Mouse (Mus musculus) megakaryocyte progenitor cell, adult 5-6 weeks (primary cell): ENCODE results near the gene Vmn2r3. TPM values are rescaled to one million over a fixed set of nuclear protein-coding genes. Genes with fewer than 3 reads are reported as not detected.
"Not testable (repeated sequence)": the region's sequence is repeated elsewhere in the genome, so short reads cannot be mapped to it uniquely, and the experiment has no call there.

Experiments used
- ATAC-seq: replicated peaks from 2 replicates; pipeline ENCODE4 v1.8.0; 2016; ENCODE audit warnings: mild to moderate bottlenecking, moderate TSS enrichment, inconsistent platforms; ENCODE audit not compliant: poor library complexity
- total RNA-seq, 2 experiments: library from RNA; stranded (forward) in 1 of 2; stranded (reverse) in 1 of 2; fragments of 157-497, 149-512 nt in 1 of 2; fragments of 200-1000 nt in 1 of 2; gene quantifications; 2 replicates each; pipeline versions ENCODE4 v1.2.3 to v1.2.4; 2015 to 2017

The Vmn2r3 gene
- total RNA-seq (2015) (not detected in 2 replicates), total RNA-seq (2017) (not detected in 2 replicates)

- no peak for ATAC-seq
Observed at GRCm38 (mm10) chr3:64289609-64290008, at the start of gene Vmn2r3. Vmn2r3 (minus strand) TSS chr3:64289709.

DNA sequence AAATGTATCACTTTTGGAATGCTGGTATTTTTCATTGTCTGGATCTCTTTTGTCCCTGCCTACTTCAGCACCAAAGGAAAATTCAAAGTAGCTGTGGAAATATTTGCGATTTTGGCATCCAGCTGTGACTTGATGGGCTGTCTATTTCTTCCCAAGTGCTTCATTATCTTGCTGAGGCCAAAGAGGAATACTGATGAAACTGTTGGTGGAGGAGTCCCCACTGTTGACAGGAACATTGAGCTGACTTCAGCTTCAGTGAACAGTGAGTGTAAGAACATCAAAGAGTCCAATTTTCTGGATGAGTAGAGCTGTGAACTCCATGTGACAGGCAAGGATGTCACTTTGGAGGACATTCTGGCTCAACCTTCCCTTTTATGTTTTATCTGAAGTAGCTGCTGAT is 43.0 kb upstream of the Vmn2r3 start:
- no peak for ATAC-seq

- no peak for ATAC-seq
Observed at GRCm38 (mm10) chr3:64321824-64322223, 32.3 kb upstream of the Vmn2r3 start.

DNA sequence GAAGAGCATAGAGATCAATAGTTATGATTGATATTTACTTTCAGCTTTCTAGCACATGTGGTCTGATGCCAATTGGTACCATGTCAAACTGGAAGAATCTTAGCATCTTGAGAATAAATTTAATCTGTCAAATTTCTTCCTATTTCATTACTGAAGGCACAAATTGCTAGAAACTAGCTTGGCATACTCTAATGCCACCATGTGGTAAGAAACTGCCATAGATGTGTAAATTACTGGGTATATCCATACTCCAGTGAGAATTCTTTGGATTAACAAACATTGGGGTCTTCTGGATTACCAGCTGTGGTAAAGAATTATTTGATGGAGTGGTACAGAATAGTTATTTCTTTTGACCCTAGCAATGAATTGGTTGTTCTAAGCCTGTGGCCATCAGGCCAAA is 17.3 kb upstream of the Vmn2r3 start:
- ATAC-seq, result no peak

DNA sequence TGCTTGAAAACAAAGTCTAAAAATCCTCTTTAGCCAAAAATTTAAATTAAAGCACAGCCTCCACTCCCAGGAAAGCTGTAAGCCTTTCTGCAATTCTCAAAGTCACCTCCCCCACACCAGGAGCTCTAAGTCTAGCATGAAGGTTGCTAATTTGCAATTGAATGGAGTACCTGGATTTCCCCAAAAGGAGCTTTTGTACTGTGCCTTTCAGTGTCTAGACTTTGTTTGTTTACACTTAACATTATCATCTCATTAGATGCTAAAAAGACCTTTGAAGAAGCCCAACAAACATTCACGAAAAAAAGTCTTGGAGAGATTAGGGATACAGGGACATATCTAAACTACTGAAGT is 23.8 kb downstream of the Vmn2r3 start:
- ATAC-seq, result no peak

DNA sequence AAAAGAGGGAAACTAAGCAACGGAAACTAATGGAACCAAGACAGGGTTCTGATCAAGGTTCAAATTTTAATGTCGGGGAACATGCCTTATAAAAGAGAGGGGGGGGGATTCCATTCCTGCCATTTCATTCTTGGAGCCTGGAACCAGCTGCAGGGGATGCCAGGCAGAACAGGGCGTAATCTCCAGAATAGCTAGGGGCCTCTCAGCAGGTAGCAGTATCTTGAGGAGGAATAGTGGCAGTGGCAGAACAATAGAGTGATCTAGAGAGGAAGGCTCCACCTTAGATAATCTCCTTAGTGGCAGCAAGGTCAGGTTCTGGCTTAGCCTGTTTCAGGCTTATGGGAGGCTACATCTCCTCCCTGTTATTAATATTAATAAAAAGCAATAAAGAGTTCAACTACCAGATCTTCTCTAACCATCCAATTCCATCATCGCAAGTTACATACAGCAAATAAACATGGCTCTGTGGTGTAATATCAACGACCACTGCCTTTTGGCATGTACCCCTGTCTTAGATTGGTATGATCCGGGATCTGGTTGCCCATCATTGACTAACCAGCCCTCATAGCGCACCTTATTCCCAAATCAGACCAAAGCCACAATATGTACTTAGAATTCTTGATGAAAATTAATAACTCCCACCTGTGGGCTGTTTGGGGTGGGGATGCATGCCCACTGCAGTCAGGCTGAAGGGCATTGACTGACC is 24.3 kb downstream of the Vmn2r3 start:
- not testable (repeated sequence) for ATAC-seq

GRCm38 (mm10) chr3:64259582-64259981 is 29.9 kb downstream of the Vmn2r3 start:
- no peak for ATAC-seq

DNA sequence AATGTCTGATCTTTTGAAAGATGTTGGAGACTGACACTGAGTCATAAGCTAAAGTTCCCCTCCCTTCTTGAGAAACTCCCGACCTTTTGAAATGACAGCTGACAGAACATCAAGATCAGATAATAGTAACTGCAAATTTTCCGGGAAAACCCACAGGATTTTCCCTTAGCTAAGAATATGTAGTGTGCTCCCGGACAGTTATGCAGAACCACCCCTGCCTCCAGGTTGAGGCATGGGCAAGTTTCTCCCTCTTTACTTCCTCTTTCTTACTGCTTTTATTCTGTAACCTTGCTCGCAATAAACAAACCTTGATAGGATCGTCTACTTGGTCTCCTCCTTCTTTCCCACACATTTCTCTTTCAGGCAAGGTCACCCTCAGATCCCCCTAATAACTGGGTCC is 37.9 kb downstream of the Vmn2r3 start:
- ATAC-seq, result no peak

DNA sequence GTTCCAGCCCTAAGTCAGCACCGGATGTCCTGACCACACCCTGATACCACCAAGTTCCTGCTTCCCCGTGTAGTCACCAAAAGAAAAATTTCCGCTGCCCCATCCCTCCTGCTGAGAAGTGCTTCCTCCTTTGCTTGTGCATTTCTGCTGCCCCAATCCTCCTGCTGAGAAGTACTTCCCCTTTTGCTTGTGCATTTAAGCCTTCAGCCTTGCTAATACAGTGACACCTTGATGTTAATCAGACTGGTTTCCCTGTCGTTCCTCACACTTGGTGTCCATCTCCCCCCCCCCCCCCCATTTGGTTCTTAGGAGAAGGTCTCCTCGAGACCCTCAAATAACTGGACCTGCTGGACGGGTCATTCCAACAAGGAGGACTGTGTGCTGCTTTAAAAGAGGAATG is 39.0 kb downstream of the Vmn2r3 start:
- not testable (repeated sequence) for ATAC-seq

DNA sequence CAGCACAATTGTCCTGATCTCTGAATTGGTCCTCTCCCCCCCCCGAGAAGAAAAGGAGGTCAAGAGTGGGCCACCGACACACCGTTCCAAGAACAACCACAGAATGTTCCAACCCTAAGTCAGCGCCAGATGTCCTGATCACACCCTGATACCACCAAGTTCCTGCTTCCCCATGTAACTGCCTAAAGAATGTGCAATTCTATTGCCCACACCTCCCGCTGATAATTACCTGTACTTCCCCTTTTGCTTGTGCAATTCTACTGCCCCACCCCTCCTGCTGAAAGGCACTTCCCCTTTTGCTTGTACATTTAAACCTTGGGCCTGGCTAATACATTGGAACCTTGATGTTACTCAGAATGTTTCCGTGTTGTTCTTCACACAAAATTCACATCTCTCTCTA is 54.0 kb downstream of the Vmn2r3 start:
- ATAC-seq, result not testable (repeated sequence)

DNA sequence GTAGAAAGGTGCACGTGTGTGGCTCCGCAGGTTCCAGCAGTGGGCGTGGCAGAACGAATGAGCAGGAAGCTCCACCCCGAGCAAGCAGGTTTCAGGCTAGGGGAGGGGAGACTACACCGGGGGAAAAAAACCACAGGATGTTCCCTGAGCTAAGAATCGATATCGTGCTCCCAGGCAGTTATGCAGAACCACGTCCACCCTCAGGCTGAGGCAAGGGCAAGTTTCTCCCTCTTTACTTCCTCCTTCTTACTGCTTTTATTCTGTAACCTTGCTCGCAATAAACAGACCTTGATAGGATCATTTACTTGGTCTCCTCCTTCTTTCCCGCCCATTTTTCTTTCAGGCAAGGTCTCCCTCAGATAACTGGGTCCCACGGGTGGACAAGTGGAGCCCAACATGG is 55.9 kb downstream of the Vmn2r3 start:
- not testable (repeated sequence) for ATAC-seq

DNA sequence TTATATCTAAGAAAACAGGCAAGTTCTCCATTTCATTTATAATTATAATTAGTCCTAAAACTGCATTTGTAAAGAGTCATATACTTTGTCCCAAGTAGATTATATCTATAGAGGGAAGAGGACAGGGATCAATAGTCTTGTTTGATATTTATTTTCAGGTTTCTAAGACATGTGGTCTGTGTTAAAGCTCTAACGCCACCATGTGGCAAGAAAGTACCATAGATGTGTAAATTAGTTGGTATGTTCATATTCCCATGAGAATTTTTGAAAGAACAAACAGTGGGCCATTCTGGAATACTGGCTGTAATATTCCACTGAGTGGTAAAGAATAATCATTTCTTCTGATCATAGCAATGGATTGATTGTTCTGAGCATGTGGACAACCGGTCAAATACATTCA is 62.3 kb downstream of the Vmn2r3 start:
- no peak for ATAC-seq

Other genes with a start within 250 kb of the Vmn2r3 start
- gene Vmn2r1, start 208.2 kb downstream of the Vmn2r3 start, total RNA-seq (2015), result 0.02 TPM in 1 of 2 replicates, not detected in the other
- not detected in 2 replicates for gene Vmn2r1, start 208.2 kb downstream of the Vmn2r3 start, total RNA-seq (2017)
- not detected in 2 replicates for gene Vmn2r2, start 147.8 kb downstream of the Vmn2r3 start, total RNA-seq (2015)
- not detected in 2 replicates for gene Vmn2r2, start 147.8 kb downstream of the Vmn2r3 start, total RNA-seq (2017)
- gene Vmn2r4, start 125.7 kb upstream of the Vmn2r3 start, total RNA-seq (2015), result not detected in 2 replicates
- gene Vmn2r4, start 125.7 kb upstream of the Vmn2r3 start, total RNA-seq (2017), result not detected in 2 replicates
- gene Vmn2r5, start 220.1 kb upstream of the Vmn2r3 start, total RNA-seq (2015), result not detected in 2 replicates
- not detected in 2 replicates for gene Vmn2r5, start 220.1 kb upstream of the Vmn2r3 start, total RNA-seq (2017)